Mouse (Mus musculus) adrenal gland, adult 18-20 months (tissue): ENCODE results near the gene Cmc2. TPM values are rescaled to one million over a fixed set of nuclear protein-coding genes. Genes with fewer than 3 reads are reported as not detected.

ENCODE experiments used
- DNase-seq, 2 experiments: peaks; one replicate each; pipeline ENCODE4 v3.0.0; 2021 to 2022; ENCODE audit warnings: low spot score in 2 of 2
- long read RNA-seq, 2 experiments: library from polyadenylated mRNA; stranded (forward); transcript quantifications; one replicate each; pipeline ENCODE4 v2.0.0; 2021
- total RNA-seq, 2 experiments: library from RNA; stranded (reverse); gene quantifications; 1 replicate in 1 of 2; 2 replicates in 1 of 2; pipeline ENCODE4 v1.2.3; 2021

Gene Cmc2
- total RNA-seq = 10 to 100 TPM; 53.0 to 57.0 TPM
- long read RNA-seq, experiment 1, transcript Cmc2-205 (4 exons, 1,459 nt) = major isoform, 10 of 16 reads
- long read RNA-seq, experiment 1, partial matches to known transcripts = 0 of 16 reads
- long read RNA-seq, experiment 1, other reads (novel, unspliced or antisense) = 4 of 16 reads
- long read RNA-seq, experiment 2, transcript Cmc2-201 (3 exons, 523 nt) = minor isoform, 14 of 56 reads
- long read RNA-seq, experiment 2, transcript Cmc2-205 (4 exons, 1,459 nt) = major isoform, 38 of 56 reads
- long read RNA-seq, experiment 2, partial matches to known transcripts = 1 of 56 reads
- long read RNA-seq, experiment 2, other reads (novel, unspliced or antisense) = 3 of 56 reads

DNA sequence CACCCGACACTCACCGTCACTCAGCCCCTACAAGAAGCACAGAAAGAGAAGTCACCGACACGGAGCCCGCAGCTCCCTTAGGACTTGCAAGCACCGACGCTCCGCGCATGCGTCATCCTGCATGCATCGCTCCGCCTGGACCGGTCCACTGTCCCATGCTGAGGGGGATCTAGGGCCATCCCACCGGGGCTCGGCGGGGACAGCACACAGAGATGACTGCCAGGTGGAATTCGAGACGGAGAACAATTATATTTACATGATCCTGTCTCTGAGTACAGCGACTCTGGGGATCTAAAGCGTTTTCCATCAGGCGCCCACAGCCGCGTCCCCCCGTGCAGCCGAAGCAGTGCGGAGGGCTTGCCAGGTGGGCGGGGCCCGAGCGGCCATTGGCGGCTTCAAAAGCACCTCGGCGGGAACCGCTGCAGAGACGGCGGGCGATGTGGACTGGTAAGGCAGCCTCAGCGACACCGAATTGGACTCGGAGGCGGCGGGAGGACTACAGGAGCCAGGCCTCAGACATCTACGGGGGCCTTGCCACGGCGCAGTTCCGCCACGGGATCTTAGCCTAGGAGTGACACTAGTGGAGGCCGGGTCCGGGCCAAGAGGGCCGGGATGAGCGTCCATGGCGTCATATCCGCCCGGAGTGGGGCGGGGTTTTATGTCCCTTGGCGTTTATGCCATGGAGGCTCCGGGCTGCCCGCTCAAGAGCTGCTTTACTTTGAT lies at the start of gene Cmc2, which contains the start of gene Cenpn:
Gene Cmc2, minus strand, starts transcription at position 119 of the 723 bp plus-strand sequence.
Gene Cenpn, plus strand, starts transcription at position 394 of the 723 bp plus-strand sequence.
- peak; percentile 88 to 89 for DNase-seq

DNA sequence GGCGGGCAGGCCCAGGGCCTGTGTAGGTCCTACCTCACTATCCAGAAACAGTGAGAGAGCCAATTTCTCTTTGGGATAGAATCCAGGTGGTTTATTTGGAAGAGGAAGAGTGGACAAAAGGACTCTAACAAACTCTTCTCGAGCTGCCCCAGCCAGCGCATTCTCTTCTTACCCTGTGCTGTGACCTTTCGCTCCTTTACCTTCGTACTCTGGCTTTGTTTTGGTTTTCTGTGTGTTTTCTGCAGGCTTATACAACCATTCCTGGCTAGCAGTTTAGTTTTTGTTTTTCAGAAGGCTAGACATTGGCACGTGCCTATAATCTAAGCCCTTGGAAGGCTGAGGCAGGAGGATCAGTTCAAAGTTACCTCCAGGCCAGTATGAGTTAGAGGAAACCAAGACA lies 48.3 kb upstream of the Cmc2 start:
- no peak for DNase-seq

DNA sequence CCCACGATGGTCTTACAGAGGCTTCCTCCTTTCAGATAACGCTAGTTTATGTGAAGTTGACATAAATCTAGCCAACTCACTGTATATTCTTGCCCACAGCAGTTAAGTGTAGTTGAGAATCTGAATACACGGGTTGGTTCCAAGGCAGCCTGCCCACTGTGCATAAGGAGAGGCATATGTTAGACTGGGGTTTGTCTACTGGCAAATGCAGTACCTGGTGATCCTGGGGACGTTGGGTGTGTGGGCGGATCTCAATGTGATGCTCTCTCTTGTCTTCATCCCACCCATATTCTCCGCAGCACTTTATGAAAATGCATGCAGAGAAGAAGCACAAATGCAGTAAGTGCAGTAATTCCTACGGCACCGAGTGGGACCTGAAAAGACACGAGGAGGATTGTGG lies 33.2 kb upstream of the Cmc2 start:
- DNase-seq = no peak

DNA sequence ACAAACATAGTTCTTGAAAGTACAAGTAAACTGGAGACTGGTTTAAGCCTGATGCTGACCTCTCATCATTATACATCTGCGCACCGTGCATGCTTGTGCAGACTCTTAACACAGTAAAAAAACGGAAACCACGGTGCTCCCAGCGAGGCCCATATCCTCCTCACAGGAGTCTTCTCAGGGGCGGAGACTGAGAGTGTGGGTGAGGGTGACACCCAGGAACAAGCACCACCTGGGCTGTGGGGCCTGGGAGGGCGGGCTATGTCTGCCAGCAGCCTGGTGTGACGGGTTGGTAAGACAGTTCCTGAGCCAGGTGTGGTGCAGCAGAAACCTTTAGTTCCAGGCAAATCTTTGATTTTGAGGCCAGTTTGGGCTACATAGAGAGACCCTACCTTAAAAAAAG lies 31.2 kb upstream of the Cmc2 start:
- no peak for DNase-seq

DNA sequence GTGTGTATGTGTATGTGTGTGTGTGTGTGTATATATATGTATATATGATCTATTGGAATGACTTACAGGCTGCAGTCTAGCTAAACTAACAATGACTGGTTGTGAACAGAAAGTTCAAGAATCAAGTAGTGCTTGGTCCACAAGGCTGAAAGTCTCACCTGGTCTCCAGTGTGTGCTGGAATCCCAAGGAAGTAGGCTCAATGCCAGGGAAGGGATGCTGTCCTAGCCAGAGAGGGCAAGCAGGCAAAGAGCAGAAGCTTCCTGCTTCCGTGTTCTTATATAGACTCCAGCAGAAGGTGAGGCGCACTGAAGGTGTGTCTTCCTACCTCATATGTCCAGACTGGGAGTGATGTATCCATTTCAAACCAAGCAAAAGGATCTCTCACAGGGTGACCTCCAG lies 30.5 kb upstream of the Cmc2 start:
- DNase-seq = no peak

DNA sequence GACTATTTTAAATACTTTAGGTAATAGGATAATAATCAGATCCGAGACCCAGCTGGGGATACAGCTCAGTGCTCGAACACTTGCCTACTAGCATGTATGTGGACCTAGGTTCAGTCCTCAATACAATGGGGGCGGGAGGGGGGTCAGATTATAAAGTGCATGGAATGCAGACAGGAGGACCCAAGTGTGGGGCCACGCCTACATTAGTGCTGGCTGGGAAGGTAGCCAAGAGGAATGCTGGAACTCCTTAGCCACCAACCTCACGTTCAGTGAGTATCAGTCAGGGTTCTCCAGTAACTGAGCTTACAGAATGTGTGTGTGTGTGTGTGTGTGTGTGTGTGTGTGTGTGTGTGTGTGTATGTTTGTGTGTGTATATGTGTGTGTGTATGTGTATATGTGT lies 30.1 kb upstream of the Cmc2 start:
- no peak for DNase-seq

DNA sequence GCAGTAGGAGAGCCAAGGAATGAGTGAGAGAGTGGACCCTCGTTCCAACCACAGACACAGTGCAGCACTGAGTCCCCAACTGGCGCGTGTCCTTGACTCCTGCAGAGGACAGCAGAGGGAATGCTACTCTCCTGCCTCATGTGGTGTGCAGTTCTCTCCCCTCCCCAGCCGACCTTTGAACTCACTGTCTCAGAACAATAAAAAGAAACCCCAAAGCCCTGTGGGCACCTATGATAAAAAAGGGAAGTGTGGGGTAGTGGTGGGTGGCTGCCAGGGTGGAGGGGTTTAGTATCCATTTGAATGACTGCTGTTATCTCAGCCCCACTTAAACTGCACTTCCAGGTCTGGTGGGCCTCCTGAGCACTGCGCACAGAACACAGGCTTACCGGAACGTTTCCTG lies 26.3 kb upstream of the Cmc2 start:
- DNase-seq = no peak

DNA sequence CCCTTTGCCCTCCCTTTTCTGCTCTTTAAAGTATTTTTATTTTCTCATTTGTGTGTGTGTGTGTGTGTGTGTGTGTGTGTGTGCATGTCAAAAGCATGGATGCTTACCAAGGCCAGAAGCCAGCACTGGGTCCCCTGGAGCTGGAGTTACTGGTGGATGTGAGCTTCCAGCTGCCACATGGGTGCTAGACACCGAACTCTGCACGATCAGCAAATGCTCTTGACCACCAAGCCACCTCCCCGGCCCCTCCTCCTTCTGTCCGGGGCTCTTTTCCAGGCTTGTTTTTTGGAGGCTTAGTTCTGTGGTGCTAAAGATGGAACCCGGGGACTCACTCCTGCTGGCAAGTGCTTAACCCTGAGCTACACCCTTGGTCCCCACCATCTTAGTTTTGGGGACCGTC lies 25.6 kb upstream of the Cmc2 start:
- no peak for DNase-seq

DNA sequence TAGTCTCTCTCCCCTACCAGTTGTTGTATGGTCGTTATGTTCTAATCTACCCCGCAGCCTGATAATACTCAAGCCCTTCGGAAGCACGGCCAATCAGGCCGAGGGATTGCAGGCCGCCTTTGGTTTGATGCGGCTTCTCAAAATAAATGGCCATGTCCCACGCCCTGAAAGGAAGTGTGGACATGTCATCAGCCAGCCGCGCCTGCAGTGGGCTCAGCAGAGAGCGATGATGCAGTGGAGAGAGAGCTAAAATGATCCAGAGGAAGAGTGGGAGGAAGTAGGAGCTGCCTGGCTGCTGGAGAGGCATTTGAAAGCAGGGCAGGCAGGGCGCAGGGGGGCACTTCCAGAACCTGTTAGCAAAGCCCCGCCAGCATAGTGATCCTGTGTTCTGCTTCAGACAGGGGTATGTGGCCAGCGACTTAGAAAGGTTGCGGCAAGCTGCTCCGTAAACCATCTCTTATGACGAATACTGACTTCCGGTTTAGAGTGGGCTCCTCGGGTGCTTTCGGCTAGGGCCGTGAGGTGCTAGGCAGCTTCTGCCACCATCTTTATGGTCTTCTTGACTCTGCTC lies 25.1 kb upstream of the Cmc2 start:
- no peak for DNase-seq

DNA sequence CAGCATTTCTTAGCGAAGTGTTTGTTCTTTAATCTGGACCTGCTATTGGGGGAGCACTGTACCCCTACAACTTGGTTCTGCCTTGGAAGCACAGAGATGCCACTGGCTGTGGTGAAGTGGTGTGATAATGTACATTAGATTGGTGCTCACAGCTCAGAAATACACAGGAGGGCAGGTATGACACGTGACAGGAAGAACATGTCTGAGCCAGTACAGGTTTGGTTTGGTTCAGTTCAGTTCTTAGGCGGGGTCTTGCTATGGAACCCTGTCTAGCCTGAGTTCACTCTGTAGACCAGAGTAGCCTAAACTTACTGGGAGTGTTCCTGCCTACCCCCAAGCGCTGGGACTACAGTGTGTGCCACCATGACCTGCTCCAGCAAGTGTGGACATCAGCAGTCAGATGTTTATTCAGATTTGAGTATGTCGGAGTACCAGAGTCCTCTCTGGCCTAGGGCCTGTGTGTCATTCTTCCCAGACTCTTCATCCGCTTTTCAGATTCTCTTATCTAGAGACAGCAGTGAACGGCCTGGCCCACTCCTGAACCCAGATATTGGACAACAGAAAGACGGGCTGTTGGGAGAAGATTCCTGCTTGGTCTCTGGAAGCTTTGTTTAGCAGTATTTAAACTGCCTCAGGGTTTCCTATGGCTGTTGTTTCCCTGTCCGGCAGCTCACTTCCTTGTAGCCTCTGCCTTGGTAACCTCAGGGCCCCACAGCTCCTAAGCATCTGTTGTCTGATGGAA lies 24.1 kb upstream of the Cmc2 start:
- no peak for DNase-seq

DNA sequence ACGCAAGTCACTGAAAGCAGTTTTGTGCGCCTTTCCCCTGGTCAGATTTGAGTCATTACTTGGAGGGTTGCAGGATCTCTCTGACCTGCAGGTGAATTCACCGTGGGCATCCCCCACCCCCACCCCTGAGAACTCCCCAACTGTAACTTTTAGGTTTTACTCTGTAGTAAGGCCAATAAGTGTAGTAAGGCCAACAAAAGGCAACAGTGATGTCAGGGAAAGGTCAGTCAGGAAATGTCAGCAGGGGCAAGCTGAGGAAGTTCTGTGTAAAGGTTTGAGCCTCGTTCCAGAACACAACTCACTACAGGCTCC lies 23.1 kb upstream of the Cmc2 start:
- no peak for DNase-seq

DNA sequence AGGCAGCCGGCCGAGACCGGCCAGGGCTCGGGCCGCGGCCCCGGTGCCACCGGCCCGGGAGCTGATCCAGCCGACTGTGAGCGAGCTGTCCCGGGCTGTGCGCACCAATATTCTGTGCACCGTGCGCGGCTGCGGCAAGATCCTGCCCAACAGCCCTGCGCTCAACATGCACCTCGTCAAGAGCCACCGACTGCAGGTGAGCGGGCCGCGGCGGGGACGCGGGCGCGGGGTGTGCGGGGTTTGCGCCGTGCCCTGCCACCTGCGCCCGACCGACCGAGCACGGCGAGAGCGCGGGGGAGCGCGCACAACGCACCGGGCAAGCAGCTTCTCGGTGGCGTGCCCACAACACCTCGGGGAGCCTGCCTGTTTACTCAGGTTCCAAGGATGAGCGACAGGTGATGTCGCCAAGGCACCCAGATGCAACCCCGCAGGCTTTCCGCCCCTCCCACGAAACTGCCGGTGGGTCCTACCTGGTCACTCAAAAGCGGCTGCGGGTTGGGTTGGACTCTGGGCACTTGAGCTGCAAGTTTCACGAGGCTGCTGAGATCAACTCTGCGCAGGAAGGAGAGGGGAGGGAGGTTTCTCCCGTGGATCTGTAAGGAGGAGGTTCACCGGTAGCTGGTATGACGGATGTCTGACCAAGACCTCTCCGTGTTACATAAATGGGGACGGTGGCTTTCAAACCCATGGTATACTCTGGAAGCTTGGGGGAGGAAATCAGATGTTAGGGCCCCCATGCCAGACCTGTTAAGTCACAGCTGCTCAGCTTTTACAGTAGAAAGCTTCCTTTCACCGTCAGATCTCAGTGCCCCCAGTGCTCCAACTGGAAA lies 22.5 kb upstream of the Cmc2 start:
- peak; percentile 24 to 37 for DNase-seq

DNA sequence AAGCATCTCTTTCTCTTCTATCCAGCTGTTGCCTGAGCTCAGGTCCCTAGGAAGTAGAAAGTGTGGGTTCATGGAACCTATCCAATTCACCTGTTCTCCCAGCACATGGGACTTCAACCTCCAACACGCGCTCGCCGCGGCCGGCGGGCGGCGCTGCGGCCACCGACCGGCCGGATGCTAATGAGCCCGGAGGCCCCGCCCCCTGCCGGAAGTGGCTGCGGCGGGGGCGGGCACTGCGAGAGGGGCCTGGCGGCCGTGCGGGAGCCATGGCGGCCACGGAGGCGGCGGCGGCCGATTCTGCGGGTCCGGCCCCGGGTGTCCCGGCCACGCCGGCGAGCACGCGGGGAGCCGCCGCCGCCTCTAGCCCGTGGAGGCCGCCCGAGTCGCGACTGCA lies 21.9 kb upstream of the Cmc2 start, which contains the start of gene Atmin:
Gene Atmin, plus strand, starts transcription at position 233 of the 394 bp plus-strand sequence.
- peak; percentile 82 to 90 for DNase-seq

DNA sequence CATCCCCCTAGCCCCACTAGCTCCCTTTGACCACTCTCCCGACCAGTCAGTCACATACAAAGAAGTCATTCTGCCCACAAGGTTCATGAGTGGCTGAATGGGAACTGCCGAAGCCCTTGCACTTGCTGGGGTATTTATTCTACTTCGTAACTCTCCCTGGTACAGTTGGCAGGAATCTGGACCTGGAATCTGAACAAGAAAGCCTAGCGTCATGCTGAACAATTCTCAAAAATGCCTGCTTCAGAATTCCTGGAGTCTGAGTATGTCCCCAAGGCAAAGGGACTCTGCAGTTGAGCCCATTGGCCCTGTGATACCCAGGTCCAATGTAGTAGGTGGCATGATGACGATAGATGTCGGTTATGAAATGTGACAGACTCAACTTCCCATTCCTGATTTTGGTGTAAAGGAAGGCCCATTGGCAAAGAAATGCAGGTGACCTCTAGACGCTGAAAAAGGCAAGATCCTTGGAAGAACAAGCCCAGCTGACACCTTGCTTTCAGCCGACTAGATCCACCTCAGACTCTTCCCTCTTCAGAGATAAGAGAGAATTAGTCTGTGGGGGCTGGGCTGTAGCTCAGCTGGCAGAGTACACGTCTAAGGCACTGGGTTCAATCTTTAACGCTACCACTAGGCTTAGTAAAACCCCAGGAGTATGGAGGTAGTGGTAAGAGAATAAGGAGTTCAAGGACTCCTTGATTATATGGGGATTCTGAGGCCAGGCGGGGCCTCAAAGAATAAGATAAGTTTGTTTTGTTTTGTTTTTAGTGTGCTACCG lies 21.2 kb upstream of the Cmc2 start:
- no peak for DNase-seq

DNA sequence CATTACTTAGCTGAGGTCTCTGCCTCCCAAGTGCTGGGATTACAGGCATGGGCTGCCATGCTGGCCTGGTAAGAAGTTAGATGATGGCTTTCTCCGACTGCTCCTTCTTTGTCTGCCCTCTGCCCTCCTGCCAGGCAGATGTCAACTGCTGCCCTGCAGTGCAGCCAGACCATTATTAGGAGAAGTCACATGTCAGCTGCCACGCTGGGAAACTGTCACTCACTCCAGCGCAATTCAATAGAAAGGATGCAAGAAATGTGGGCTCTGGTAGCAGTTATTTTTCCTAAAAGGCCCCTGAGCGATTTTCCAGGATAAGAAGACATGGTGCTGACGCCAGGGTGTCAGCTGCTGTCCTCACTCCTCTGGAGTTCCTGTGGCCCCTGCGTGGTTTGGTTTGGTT lies 14.3 kb upstream of the Cmc2 start:
- no peak for DNase-seq

DNA sequence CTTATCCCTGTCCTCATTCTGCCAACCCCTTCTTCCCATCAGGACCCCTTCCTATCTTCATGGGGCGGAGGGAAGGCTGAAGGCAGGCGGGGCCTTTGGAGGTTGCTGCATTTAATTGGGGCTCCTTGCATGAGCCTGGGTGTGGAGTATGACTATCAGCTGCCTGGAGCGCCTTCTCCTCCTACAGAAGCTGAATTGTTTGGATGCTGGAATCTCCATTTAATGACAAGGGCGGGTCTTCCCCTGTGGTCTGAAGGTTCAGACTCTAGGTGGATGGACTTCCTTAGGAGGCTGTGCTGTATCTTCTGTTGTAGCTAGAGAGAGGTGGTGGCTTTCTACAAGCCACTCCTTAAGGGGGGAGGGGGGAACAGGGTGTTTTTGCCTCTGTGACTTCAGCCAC lies 13.7 kb upstream of the Cmc2 start:
- no peak for DNase-seq

DNA sequence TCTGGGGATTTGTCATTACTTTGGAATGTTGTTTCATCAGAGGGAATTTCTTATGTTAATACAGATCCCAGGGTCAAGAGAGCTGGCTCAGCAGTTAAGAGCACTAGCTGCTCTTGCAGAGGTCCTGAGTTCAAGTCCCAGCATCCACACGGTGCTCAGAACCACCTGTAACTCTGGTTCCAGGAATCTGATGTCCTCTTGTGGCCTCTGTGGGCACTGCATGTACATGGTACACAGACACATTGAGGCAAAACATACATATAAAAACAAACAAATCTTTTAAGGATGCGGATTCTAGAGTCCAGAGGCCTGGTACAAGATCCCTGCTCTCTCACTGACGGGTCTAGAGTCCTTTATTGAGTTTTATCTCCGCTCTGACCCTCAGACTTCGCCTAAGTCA lies 7.3 kb upstream of the Cmc2 start:
- no peak for DNase-seq

DNA sequence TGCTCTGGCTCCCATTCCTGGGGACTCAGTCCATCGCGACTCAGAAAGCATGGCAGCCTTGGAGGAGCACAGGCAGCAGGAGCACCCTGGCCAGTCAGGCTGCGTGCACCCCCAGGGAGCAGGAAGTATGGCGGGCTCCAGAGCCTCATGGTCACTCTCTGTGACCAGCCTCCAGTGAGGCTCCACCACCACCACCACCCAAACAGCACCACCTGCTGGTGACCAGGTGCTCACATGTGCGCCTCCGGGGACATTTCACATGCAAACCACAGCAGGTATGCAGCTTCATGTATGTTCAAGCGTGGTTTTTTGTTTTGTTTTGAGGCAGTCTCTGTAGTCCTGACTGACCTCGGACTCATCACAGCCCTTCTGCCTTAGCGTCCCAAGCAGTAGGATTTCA lies 6.6 kb upstream of the Cmc2 start:
- DNase-seq = peak; percentile 52

DNA sequence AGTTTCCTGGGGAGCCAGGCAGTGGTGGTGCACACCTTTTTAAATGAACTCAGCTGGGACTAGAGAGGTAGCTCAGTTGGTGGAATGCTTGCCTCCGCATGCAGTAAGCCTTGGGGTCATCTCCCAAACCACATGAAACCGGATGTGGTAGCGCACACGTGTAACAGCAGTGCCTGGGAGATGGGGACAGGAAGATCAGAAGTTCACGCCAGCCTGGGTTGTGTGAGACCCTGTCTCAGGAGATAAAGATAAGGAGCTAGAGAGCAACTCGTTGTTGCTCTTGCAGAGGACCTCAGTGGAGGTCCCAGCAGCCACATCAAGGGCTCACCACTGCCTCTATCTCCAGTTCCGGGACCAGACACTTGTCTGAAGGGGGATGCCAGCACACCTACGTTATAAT lies 2.3 kb upstream of the Cmc2 start:
- DNase-seq = no peak
